Mouse (Mus musculus) hindbrain, embryonic 13.5 days (tissue): ENCODE data around the gene Pde11a. TPM values are rescaled to one million over a fixed set of nuclear protein-coding genes. Genes with fewer than 3 reads are reported as not detected.
A peak's percentile ranks its signal among the peaks of the same experiment; 100 is the strongest.

Experiments
- ATAC-seq: fragments of 200-750 bp; cut with Nextera tagmentation; 2 replicates; pipeline ENCODE4 v1.8.0; 2017; ENCODE audit warnings: moderate TSS enrichment; ENCODE audit not compliant: low FRiP score
- H3K27ac ChIP-seq: fragments of 300-500 bp; sonication (generic); 2 replicates; pipeline ENCODE4 v1.5.1; 2015; ENCODE audit warnings: inconsistent platforms, mild to moderate bottlenecking, moderate library complexity
- H3K27me3 ChIP-seq: fragments of 300-500 bp; sonication (generic); 2 replicates; pipeline ENCODE4 v1.6.1; 2015; ENCODE audit warnings: mild to moderate bottlenecking, inconsistent platforms
- H3K36me3 ChIP-seq: fragments of 300-500 bp; sonication (generic); 2 replicates; pipeline ENCODE4 v1.6.1; 2015; ENCODE audit warnings: mild to moderate bottlenecking, inconsistent platforms
- H3K4me1 ChIP-seq: fragments of 300-500 bp; sonication (generic); replicated peaks from 2 replicates; pipeline ENCODE4 v1.6.1; 2015; ENCODE audit warnings: inconsistent platforms
- H3K4me2 ChIP-seq: fragments of 300-500 bp; sonication (generic); 2 replicates; pipeline ENCODE4 v1.6.1; 2015; ENCODE audit warnings: inconsistent platforms, mild to moderate bottlenecking, moderate library complexity
- H3K4me3 ChIP-seq: fragments of 300-500 bp; sonication (generic); 2 replicates; pipeline ENCODE4 v1.5.1; 2015; ENCODE audit warnings: mild to moderate bottlenecking, inconsistent platforms
- H3K9ac ChIP-seq: fragments of 300-500 bp; sonication (generic); 2 replicates; pipeline ENCODE4 v1.6.1; 2015; ENCODE audit warnings: mild to moderate bottlenecking, inconsistent platforms
- H3K9me3 ChIP-seq: fragments of 300-500 bp; sonication (generic); 2 replicates; pipeline ENCODE4 v1.6.1; 2016; ENCODE audit warnings: inconsistent platforms
- whole genome bisulfite sequencing: fragments of 180-500 bp; shearing (Covaris S2); methylation state at CpG from one replicate; pipeline ENCODE4 v1.1.7; 2015; 5-methylcytosine and 5-hydroxymethylcytosine counted together
- polyA plus RNA-seq: library from polyadenylated mRNA; unstranded; fragments of >200 nt; fragmentation: Nextera tagmentation; extraction: Ambion mirVana; gene quantifications from 2 replicates; pipeline ENCODE4 v1.2.1, GENCODE M21; 2015

Pde11a gene
- polyA plus RNA-seq, 1 experiment from 2014 or later, result 1.6 TPM

- 26% methylated on average over 5 of the region's 5 CpGs for WGBS
- Histone ChIP-seq H3K27ac (peak overlapping the region; percentile 23; the same call in 1 of the 2 replicates), H3K9me3 (no peaks in the 10 kb centered on the region), H3K9ac (peak overlapping the region; percentile 46; the same call in 1 of the 2 replicates), H3K4me3 (no peak overlapping the region), H3K27me3 (no peaks in the 10 kb centered on the region), H3K36me3 (no peaks in the 10 kb centered on the region), H3K4me1 (peaks cover 18% of the 10 kb centered on the region), H3K4me2 (peak overlapping the region; percentile 43)
- peak; percentile 64 for ATAC-seq
Observed at GRCm38 (mm10) chr2:75964972-75965371, 373.6 kb downstream of the Pde11a start.

- peak overlapping the region; percentile 43 for H3K4me2 ChIP-seq
- H3K9ac ChIP-seq, result 0 out of 2 replicates have a peak overlapping the region, but pooled peaks have one; percentile 46
- 16% methylated on average over 14 of the region's 14 CpGs for WGBS
- no peaks in the 10 kb centered on the region for H3K9me3 ChIP-seq
- peaks cover 22% of the 10 kb centered on the region for H3K4me1 ChIP-seq
- peak overlapping the region; percentile 23; the same call in 1 of the 2 replicates for H3K27ac ChIP-seq
- ATAC-seq, result peak; percentile 57
- no peaks in the 10 kb centered on the region for H3K36me3 ChIP-seq
- no peaks in the 10 kb centered on the region for H3K27me3 ChIP-seq
- H3K4me3 ChIP-seq, result no peak overlapping the region
Observed at GRCm38 (mm10) chr2:75964512-75964911, 374.1 kb downstream of the Pde11a start.

- 77% methylated on average over 5 of the region's 5 CpGs for WGBS
- Histone ChIP-seq H3K27ac (no peak overlapping the region), H3K4me2 (peak overlapping the region; percentile 43; the same call in 1 of the 2 replicates), H3K36me3 (no peaks in the 10 kb centered on the region), H3K4me3 (no peak overlapping the region), H3K4me1 (peaks cover 27% of the 10 kb centered on the region), H3K9ac (no peak overlapping the region), H3K27me3 (no peaks in the 10 kb centered on the region), H3K9me3 (no peaks in the 10 kb centered on the region)
- ATAC-seq, result no peak
Observed at GRCm38 (mm10) chr2:75964051-75964450, 374.5 kb downstream of the Pde11a start.

GRCm38 (mm10) chr2:75963211-75963840 lies 375.2 kb downstream of the Pde11a start:
- no peak for ATAC-seq
- 74% methylated on average over 10 of the region's 10 CpGs for WGBS
- no peak overlapping the region for H3K27ac ChIP-seq
- no peaks in the 10 kb centered on the region for H3K9me3 ChIP-seq
- H3K27me3 ChIP-seq, result no peaks in the 10 kb centered on the region
- H3K4me1 ChIP-seq, result peaks cover 31% of the 10 kb centered on the region
- no peaks in the 10 kb centered on the region for H3K36me3 ChIP-seq
- H3K4me2 ChIP-seq, result no peak overlapping the region
- no peak overlapping the region for H3K9ac ChIP-seq
- no peak overlapping the region for H3K4me3 ChIP-seq

- 51% methylated on average over 15 of the region's 15 CpGs for WGBS
- H3K4me3 ChIP-seq, result no peak overlapping the region
- no peaks in the 10 kb centered on the region for H3K36me3 ChIP-seq
- H3K27ac ChIP-seq, result peak overlapping the region; percentile 69
- peaks cover 32% of the 10 kb centered on the region for H3K4me1 ChIP-seq
- H3K9me3 ChIP-seq, result no peaks in the 10 kb centered on the region
- no peak overlapping the region for H3K9ac ChIP-seq
- H3K4me2 ChIP-seq, result peak overlapping the region; percentile 29
- ATAC-seq, result no peak
- no peaks in the 10 kb centered on the region for H3K27me3 ChIP-seq
Observed at GRCm38 (mm10) chr2:75960366-75961330, 377.9 kb downstream of the Pde11a start.

- 9% methylated on average over 15 of the region's 15 CpGs for WGBS
- H3K4me3 ChIP-seq, result peak overlapping the region; percentile 4; the same call in 1 of the 2 replicates
- peak; percentile 75; the same call in 1 of the 2 replicates for ATAC-seq
Observed at GRCm38 (mm10) chr2:75959850-75960365, 378.7 kb downstream of the Pde11a start.

GRCm38 (mm10) chr2:75959183-75959849 lies 379.3 kb downstream of the Pde11a start:
- no peak for ATAC-seq
- Histone ChIP-seq H3K27ac (peak overlapping the region; percentile 69), H3K9ac (peak overlapping the region; percentile 40; the same call in 1 of the 2 replicates)

More at GRCm38 (mm10) chr2:75959850-75960365, 378.7 kb downstream of the Pde11a start:
- H3K27ac ChIP-seq, result peak overlapping the region; percentile 69
- no peaks in the 10 kb centered on the region for H3K9me3 ChIP-seq
- peaks cover 30% of the 10 kb centered on the region for H3K4me1 ChIP-seq
- H3K36me3 ChIP-seq, result no peaks in the 10 kb centered on the region
- peak overlapping the region; percentile 40; the same call in 1 of the 2 replicates for H3K9ac ChIP-seq
- peak overlapping the region; percentile 29 for H3K4me2 ChIP-seq
- no peaks in the 10 kb centered on the region for H3K27me3 ChIP-seq

GRCm38 (mm10) chr2:75955709-75956108 lies 382.9 kb downstream of the Pde11a start:
- Histone ChIP-seq H3K27me3 (no peaks in the 10 kb centered on the region), H3K27ac (no peak overlapping the region)
- 60% methylated on average over 14 of the region's 14 CpGs for WGBS

More at GRCm38 (mm10) chr2:75959183-75959849, 379.3 kb downstream of the Pde11a start:
- Histone ChIP-seq H3K4me1 (peaks cover 24% of the 10 kb centered on the region), H3K4me3 (0 out of 2 replicates have a peak overlapping the region, but pooled peaks have one; percentile 4), H3K4me2 (peak overlapping the region; percentile 29), H3K27me3 (no peaks in the 10 kb centered on the region), H3K36me3 (no peaks in the 10 kb centered on the region), H3K9me3 (no peaks in the 10 kb centered on the region)
- WGBS, result 38% methylated on average over 18 of the region's 18 CpGs

GRCm38 (mm10) chr2:75953320-75953719 lies 385.3 kb downstream of the Pde11a start:
- WGBS, result 90% methylated on average over 5 of the region's 5 CpGs
- ATAC-seq, result no peak
- Histone ChIP-seq H3K27ac (no peak overlapping the region), H3K4me1 (peaks cover under 1% of the 10 kb centered on the region; the same call in 1 of the 2 replicates), H3K9ac (no peak overlapping the region), H3K36me3 (no peaks in the 10 kb centered on the region), H3K4me3 (no peak overlapping the region), H3K9me3 (no peaks in the 10 kb centered on the region), H3K27me3 (no peaks in the 10 kb centered on the region), H3K4me2 (no peak overlapping the region)

More at GRCm38 (mm10) chr2:75955709-75956108, 382.9 kb downstream of the Pde11a start:
- H3K4me2 ChIP-seq, result no peak overlapping the region
- ATAC-seq, result no peak
- H3K36me3 ChIP-seq, result no peaks in the 10 kb centered on the region
- H3K9ac ChIP-seq, result no peak overlapping the region
- H3K4me1 ChIP-seq, result peaks cover 20% of the 10 kb centered on the region
- H3K9me3 ChIP-seq, result no peaks in the 10 kb centered on the region
- no peak overlapping the region for H3K4me3 ChIP-seq

GRCm38 (mm10) chr2:75950685-75951084 lies 387.9 kb downstream of the Pde11a start:
- Histone ChIP-seq H3K27me3 (no peaks in the 10 kb centered on the region), H3K4me3 (no peak overlapping the region), H3K4me2 (no peak overlapping the region), H3K36me3 (no peaks in the 10 kb centered on the region), H3K9me3 (no peaks in the 10 kb centered on the region), H3K9ac (no peak overlapping the region), H3K27ac (no peak overlapping the region), H3K4me1 (no peaks in the 10 kb centered on the region)
- WGBS, result 92% methylated on average over 8 of the region's 8 CpGs
- ATAC-seq, result no peak
